ENCODE assay signal across 8 mouse cellular contexts in genomic region chr11:78095144-78095516, GRCm38 (mm10). TPM values are rescaled to one million over a fixed set of nuclear protein-coding genes. Genes with fewer than 3 reads are reported as not detected.
DNase-seq lines count a peak whose midpoint lies in the region; ATAC-seq and TF ChIP-seq lines count a peak whose summit lies in the region.

No protein-coding gene starts in this region.

- DNase-seq in heart, postnatal 0 days (ENCODE audit: low spot score) = no peak
- DNase-seq in heart, postnatal 10 days = no peak
- DNase-seq in left cerebral cortex, postnatal 4 days = no peak
- DNase-seq in adrenal gland, adult 2 months = no peak
- no peak for DNase-seq in spleen, postnatal 36 days (ENCODE audit: low spot score in 2 of 2)

- TF ChIP-seq EP300 in heart, postnatal 0 days (IDR thresholded peaks at IDR 0.05; ENCODE audit: low read depth) = no peak

- WGBS in heart, postnatal 0 days = 14% methylated on average over 5 of the region's 5 CpGs
- 26% methylated on average over 5 of the region's 5 CpGs for WGBS in bone marrow, adult 2 months
- 27% methylated on average over 5 of the region's 5 CpGs for WGBS in hindbrain, embryonic 13.5 days
- WGBS in midbrain, embryonic 13.5 days = 31% methylated on average over 5 of the region's 5 CpGs

- no peak for ATAC-seq in heart, postnatal 0 days (ENCODE audit: insufficient read depth, low read depth)
- no peak for ATAC-seq in hindbrain, embryonic 13.5 days (ENCODE audit: low FRiP score)
- no peak for ATAC-seq in midbrain, embryonic 13.5 days

- peak overlapping the region; percentile 83 for H3K4me2 ChIP-seq in heart, postnatal 0 days (ENCODE audit: low read depth, low read length)
- peak overlapping the region; percentile 80 for H3K4me2 ChIP-seq in hindbrain, embryonic 13.5 days
- peak overlapping the region; percentile 93 for H3K4me2 ChIP-seq in midbrain, embryonic 13.5 days (replicated peaks)

- H3K4me3 ChIP-seq in heart, postnatal 0 days (ENCODE audit: low read depth, low read length) = peak overlapping the region; percentile 80
- peak overlapping the region; percentile 89 for H3K4me3 ChIP-seq in bone marrow, adult 2 months (replicated peaks; ENCODE audit: control insufficient read depth, low read depth, low read length)
- H3K4me3 ChIP-seq in hindbrain, embryonic 13.5 days = peak overlapping the region; percentile 76
- peak overlapping the region; percentile 88 for H3K4me3 ChIP-seq in midbrain, embryonic 13.5 days (replicated peaks)

- no peak for TF ChIP-seq POLR2A in bone marrow, adult 2 months (IDR thresholded peaks at IDR 0.05; ENCODE audit: borderline replicate concordance, control insufficient read depth, low read depth, low read length)

- intact Hi-C loops in heart, postnatal 10 days (cut with DNase I) = no loop called here
- intact Hi-C loops in left cerebral cortex, postnatal 4 days (cut with DNase I) = no loop called here

- no peaks in the 10 kb centered on the region for H3K9me3 ChIP-seq in heart, postnatal 0 days (replicated peaks; ENCODE audit: control insufficient read depth, low read length)
- no peaks in the 10 kb centered on the region for H3K9me3 ChIP-seq in hindbrain, embryonic 13.5 days
- H3K9me3 ChIP-seq in midbrain, embryonic 13.5 days = no peaks in the 10 kb centered on the region

- no peaks in the 10 kb centered on the region for H3K27me3 ChIP-seq in heart, postnatal 0 days (ENCODE audit: control insufficient read depth, insufficient read depth, low read length)
- H3K27me3 ChIP-seq in hindbrain, embryonic 13.5 days = no peaks in the 10 kb centered on the region
- no peaks in the 10 kb centered on the region for H3K27me3 ChIP-seq in midbrain, embryonic 13.5 days

- H3K36me3 ChIP-seq in heart, postnatal 0 days (replicated peaks; ENCODE audit: control insufficient read depth, insufficient read depth, low read length) = no peaks in the 10 kb centered on the region
- H3K36me3 ChIP-seq in hindbrain, embryonic 13.5 days = no peaks in the 10 kb centered on the region
- H3K36me3 ChIP-seq in midbrain, embryonic 13.5 days = no peaks in the 10 kb centered on the region

- H3K9ac ChIP-seq in heart, postnatal 0 days (replicated peaks; ENCODE audit: low read depth, low read length) = peak overlapping the region; percentile 70
- H3K9ac ChIP-seq in hindbrain, embryonic 13.5 days = peak overlapping the region; percentile 90
- peak overlapping the region; percentile 91 for H3K9ac ChIP-seq in midbrain, embryonic 13.5 days (replicated peaks)

- TF ChIP-seq CTCF in heart, postnatal 0 days (IDR thresholded peaks at IDR 0.05; ENCODE audit: low read depth) = no peak
- no peak for TF ChIP-seq CTCF in bone marrow, adult 2 months (IDR thresholded peaks at IDR 0.05; ENCODE audit: control insufficient read depth, insufficient read depth, low read length)

- peak overlapping the region; percentile 87 for H3K27ac ChIP-seq in heart, postnatal 0 days (ENCODE audit: low read depth)
- peak overlapping the region; percentile 73 for H3K27ac ChIP-seq in bone marrow, adult 2 months (ENCODE audit: control insufficient read depth, insufficient read depth, low read depth, low read length, poor library complexity)
- peak overlapping the region; percentile 89 for H3K27ac ChIP-seq in hindbrain, embryonic 13.5 days
- H3K27ac ChIP-seq in midbrain, embryonic 13.5 days = peak overlapping the region; percentile 90

- H3K4me1 ChIP-seq in heart, postnatal 0 days (ENCODE audit: control insufficient read depth, insufficient read depth) = peaks cover 28% of the 10 kb centered on the region
- H3K4me1 ChIP-seq in bone marrow, adult 2 months (ENCODE audit: control insufficient read depth, insufficient read depth, low read length) = no peaks in the 10 kb centered on the region; the same call in 1 of the 2 replicates
- peaks cover 33% of the 10 kb centered on the region for H3K4me1 ChIP-seq in hindbrain, embryonic 13.5 days (replicated peaks)
- H3K4me1 ChIP-seq in midbrain, embryonic 13.5 days (replicated peaks) = peaks cover 33% of the 10 kb centered on the region

RNA-seq across cellular contexts. Expression of gene Fam222b, which starts 0.7 kb away (rescaled TPM):
- total RNA-seq in heart, postnatal 0 days (2014; rRNA removed; ENCODE audit: low replicate concordance) = 10.8 and 24.6 TPM in 2 replicates
- 11.1 TPM in 2 replicates for polyA plus RNA-seq in heart, postnatal 0 days (2015; fragmentation: Nextera tagmentation; extraction: Ambion mirVana)
- total RNA-seq in heart, postnatal 10 days (2021) = 10 to 100 TPM; 15.0 to 17.0 TPM
- polyA plus RNA-seq in bone marrow, adult 2 months (2011; ENCODE audit: insufficient read depth, insufficient read length, low replicate concordance, missing spikeins) = 5.3 and 12.3 TPM in 2 replicates
- 28.2 and 31.4 TPM in 2 replicates for polyA plus RNA-seq in hindbrain, embryonic 13.5 days (2015; fragmentation: Nextera tagmentation; extraction: Ambion mirVana)
- 29.3 and 30.7 TPM in 2 replicates for polyA plus RNA-seq in midbrain, embryonic 13.5 days (2015; fragmentation: Nextera tagmentation; extraction: Ambion mirVana)
- 10 to 100 TPM; 26.9 TPM for total RNA-seq in left cerebral cortex, postnatal 4 days (2021)
- 10 to 100 TPM; 19.7 to 24.2 TPM for total RNA-seq in adrenal gland, adult 2 months (2021)
- polyA plus RNA-seq in adrenal gland, adult 2 months (2012; rRNA removed) = 38.4 and 41.7 TPM in 2 replicates

RNA-seq across cellular contexts. Expression of gene Eral1, which starts 14.9 kb away (rescaled TPM):
- 33.5 and 40.8 TPM in 2 replicates for total RNA-seq in heart, postnatal 0 days (2014; rRNA removed; ENCODE audit: low replicate concordance)
- 19.7 TPM in 2 replicates for polyA plus RNA-seq in heart, postnatal 0 days (2015; fragmentation: Nextera tagmentation; extraction: Ambion mirVana)
- 10 to 100 TPM; 22.8 to 23.6 TPM for total RNA-seq in heart, postnatal 10 days (2021)
- polyA plus RNA-seq in bone marrow, adult 2 months (2011; ENCODE audit: insufficient read depth, insufficient read length, low replicate concordance, missing spikeins) = 9.8 and 16.3 TPM in 2 replicates
- polyA plus RNA-seq in hindbrain, embryonic 13.5 days (2015; fragmentation: Nextera tagmentation; extraction: Ambion mirVana) = 31.5 and 32.0 TPM in 2 replicates
- polyA plus RNA-seq in midbrain, embryonic 13.5 days (2015; fragmentation: Nextera tagmentation; extraction: Ambion mirVana) = 32.7 and 33.8 TPM in 2 replicates
- total RNA-seq in left cerebral cortex, postnatal 4 days (2021) = 10 to 100 TPM; 20.0 to 21.0 TPM
- total RNA-seq in adrenal gland, adult 2 months (2021) = 10 to 100 TPM; 30.1 to 35.0 TPM
- polyA plus RNA-seq in adrenal gland, adult 2 months (2012; rRNA removed) = 42.0 and 49.7 TPM in 2 replicates

RNA-seq across cellular contexts. Expression of gene Flot2, which starts 57.4 kb away (rescaled TPM):
- 77.9 and 111 TPM in 2 replicates for total RNA-seq in heart, postnatal 0 days (2014; rRNA removed; ENCODE audit: low replicate concordance)
- polyA plus RNA-seq in heart, postnatal 0 days (2015; fragmentation: Nextera tagmentation; extraction: Ambion mirVana) = 91.3 and 95.0 TPM in 2 replicates
- total RNA-seq in heart, postnatal 10 days (2021) = 10 to 100 TPM; 85.1 to 90.8 TPM
- 21.1 and 44.1 TPM in 2 replicates for polyA plus RNA-seq in bone marrow, adult 2 months (2011; ENCODE audit: insufficient read depth, insufficient read length, low replicate concordance, missing spikeins)
- polyA plus RNA-seq in hindbrain, embryonic 13.5 days (2015; fragmentation: Nextera tagmentation; extraction: Ambion mirVana) = 80.5 and 86.4 TPM in 2 replicates
- 66.9 and 68.4 TPM in 2 replicates for polyA plus RNA-seq in midbrain, embryonic 13.5 days (2015; fragmentation: Nextera tagmentation; extraction: Ambion mirVana)
- total RNA-seq in left cerebral cortex, postnatal 4 days (2021) = 100 to 1,000 TPM; 108 to 109 TPM
- total RNA-seq in adrenal gland, adult 2 months (2021) = 10 to 100 TPM; 85.6 to 88.9 TPM
- polyA plus RNA-seq in adrenal gland, adult 2 months (2012; rRNA removed) = 144 and 179 TPM in 2 replicates
